Mouse (Mus musculus) intestine, postnatal 0 days (tissue): ENCODE measurements around the gene Ikzf2. TPM values are rescaled to one million over a fixed set of nuclear protein-coding genes. Genes with fewer than 3 reads are reported as not detected.

Experiments used
- ATAC-seq: fragments of 200-750 bp; cut with Nextera tagmentation; 2 replicates; pipeline ENCODE4 v1.8.0; 2017; ENCODE audit warnings: mild to moderate bottlenecking, moderate TSS enrichment, moderate library complexity
- H3K27ac ChIP-seq: fragments of 300-500 bp; sonication (generic); 2 replicates; pipeline ENCODE4 v1.5.1; 2014; ENCODE audit warnings: mild to moderate bottlenecking, low read depth, low read length, moderate library complexity
- H3K27me3 ChIP-seq: fragments of 300-500 bp; sonication (generic); replicated peaks from 2 replicates; pipeline ENCODE4 v1.6.1; 2014; ENCODE audit warnings: low read length, mixed read lengths; ENCODE audit not compliant: control insufficient read depth, insufficient read depth
- H3K36me3 ChIP-seq: fragments of 300-500 bp; sonication (generic); 2 replicates; pipeline ENCODE4 v1.6.1; 2014; ENCODE audit warnings: mild to moderate bottlenecking, moderate library complexity; ENCODE audit not compliant: control insufficient read depth, insufficient read depth
- H3K4me1 ChIP-seq: fragments of 300-500 bp; sonication (generic); replicated peaks from 2 replicates; pipeline ENCODE4 v1.6.1; 2014; ENCODE audit warnings: antibody characterized with exemption, low read length, mixed read lengths; ENCODE audit not compliant: control insufficient read depth, insufficient read depth
- H3K4me2 ChIP-seq: fragments of 300-500 bp; sonication (generic); replicated peaks from 2 replicates; pipeline ENCODE4 v1.6.1; 2014; ENCODE audit warnings: low read depth, mild to moderate bottlenecking, moderate library complexity
- H3K4me3 ChIP-seq: fragments of 300-500 bp; sonication (generic); 2 replicates; pipeline ENCODE4 v1.5.1; 2014; ENCODE audit warnings: low read depth, low read length
- H3K9ac ChIP-seq: fragments of 300-500 bp; sonication (generic); 2 replicates; pipeline ENCODE4 v1.6.1; 2014; ENCODE audit warnings: mild to moderate bottlenecking, low read depth, low read length
- H3K9me3 ChIP-seq: fragments of 300-500 bp; sonication (generic); 2 replicates; pipeline ENCODE4 v1.6.1; 2016; ENCODE audit warnings: mixed run types; ENCODE audit not compliant: control insufficient read depth
- CTCF ChIP-seq: sonication (generic); IDR thresholded peaks from 2 replicates; pipeline ENCODE4 v1.5.1; 2016; ENCODE audit warnings: low read depth, mild to moderate bottlenecking, control low read depth, antibody characterized with exemption, moderate library complexity
- WGBS: fragments of 180-500 bp; shearing (Covaris S2); extraction: QIAGEN DNeasy Blood & Tissue Kit; methylation state at CpG from one replicate; pipeline ENCODE4 v1.1.7; 2014; 5-methylcytosine and 5-hydroxymethylcytosine counted together
- polyA plus RNA-seq: library from polyadenylated mRNA; unstranded; fragments of >200 nt; fragmentation: Nextera tagmentation; extraction: Ambion mirVana; gene quantifications from 2 replicates; pipeline ENCODE4 v1.2.1, GENCODE M21; 2015

The Ikzf2 gene
- polyA plus RNA-seq, 1 experiment from 2014 or later = 1.0 TPM

- TF ChIP-seq CTCF = no peak
- H3K4me2 ChIP-seq = no peak overlapping the region
- WGBS = 91% methylated on average over 5 of the region's 5 CpGs
- no peaks in the 10 kb centered on the region for H3K27me3 ChIP-seq
- no peak for ATAC-seq
- no peak overlapping the region for H3K9ac ChIP-seq
- H3K9me3 ChIP-seq = no peaks in the 10 kb centered on the region
- no peak overlapping the region for H3K27ac ChIP-seq
- no peaks in the 10 kb centered on the region for H3K36me3 ChIP-seq
- no peak overlapping the region for H3K4me3 ChIP-seq
- H3K4me1 ChIP-seq = no peaks in the 10 kb centered on the region
These were observed 131.4 kb downstream of the Ikzf2 start for GRCm38 (mm10) chr1:69555636-69556151.

- no peak overlapping the region for H3K4me2 ChIP-seq
- ATAC-seq = no peak
- H3K36me3 ChIP-seq = no peaks in the 10 kb centered on the region
- H3K4me3 ChIP-seq = no peak overlapping the region
- 88% methylated on average over 4 of the region's 4 CpGs for WGBS
- no peaks in the 10 kb centered on the region for H3K4me1 ChIP-seq
- H3K9me3 ChIP-seq = no peaks in the 10 kb centered on the region
- H3K27ac ChIP-seq = no peak overlapping the region
- H3K9ac ChIP-seq = no peak overlapping the region
- no peak for TF ChIP-seq CTCF
- H3K27me3 ChIP-seq = no peaks in the 10 kb centered on the region
These were observed 137.1 kb downstream of the Ikzf2 start for GRCm38 (mm10) chr1:69549987-69550386.

GRCm38 (mm10) chr1:69545885-69546253 is 141.2 kb downstream of the Ikzf2 start:
- H3K9me3 ChIP-seq = no peaks in the 10 kb centered on the region
- H3K27ac ChIP-seq = no peak overlapping the region
- no peak for TF ChIP-seq CTCF
- ATAC-seq = no peak
- no peak overlapping the region for H3K4me3 ChIP-seq
- no peaks in the 10 kb centered on the region for H3K36me3 ChIP-seq
- no peaks in the 10 kb centered on the region for H3K4me1 ChIP-seq
- 95% methylated on average over 1 of the region's 1 CpGs for WGBS
- H3K4me2 ChIP-seq = no peak overlapping the region
- H3K27me3 ChIP-seq = no peaks in the 10 kb centered on the region
- H3K9ac ChIP-seq = no peak overlapping the region

- H3K4me1 ChIP-seq = no peaks in the 10 kb centered on the region
- no peaks in the 10 kb centered on the region for H3K27me3 ChIP-seq
- H3K4me2 ChIP-seq = no peak overlapping the region
- no peak for ATAC-seq
- H3K9me3 ChIP-seq = no peaks in the 10 kb centered on the region
- no peak for TF ChIP-seq CTCF
- no peak overlapping the region for H3K27ac ChIP-seq
- no peak overlapping the region for H3K9ac ChIP-seq
- WGBS = 87% methylated on average over 8 of the region's 8 CpGs
- no peaks in the 10 kb centered on the region for H3K36me3 ChIP-seq
- H3K4me3 ChIP-seq = no peak overlapping the region
These were observed 141.7 kb downstream of the Ikzf2 start for GRCm38 (mm10) chr1:69545217-69545884.

- Histone ChIP-seq H3K36me3 (no peaks in the 10 kb centered on the region), H3K9ac (no peak overlapping the region), H3K4me1 (no peaks in the 10 kb centered on the region), H3K27ac (no peak overlapping the region), H3K9me3 (no peaks in the 10 kb centered on the region), H3K4me3 (no peak overlapping the region), H3K27me3 (no peaks in the 10 kb centered on the region), H3K4me2 (no peak overlapping the region)
- ATAC-seq = no peak
- WGBS = 90% methylated on average over 6 of the region's 6 CpGs
- no peak for TF ChIP-seq CTCF
These were observed 143.1 kb downstream of the Ikzf2 start for GRCm38 (mm10) chr1:69543774-69544597.

- H3K4me1 ChIP-seq = no peaks in the 10 kb centered on the region
- no peak overlapping the region for H3K4me2 ChIP-seq
- no peak overlapping the region for H3K4me3 ChIP-seq
- H3K27me3 ChIP-seq = no peaks in the 10 kb centered on the region
- no peaks in the 10 kb centered on the region for H3K36me3 ChIP-seq
- H3K9me3 ChIP-seq = no peaks in the 10 kb centered on the region
- TF ChIP-seq CTCF = no peak
- WGBS = 79% methylated on average over 3 of the region's 3 CpGs
- no peak overlapping the region for H3K9ac ChIP-seq
- no peak for ATAC-seq
- no peak overlapping the region for H3K27ac ChIP-seq
These were observed 144.5 kb downstream of the Ikzf2 start for GRCm38 (mm10) chr1:69542546-69542945.
